Mouse (Mus musculus): ENCODE data around the gene Dtnbp1.

- TF ChIP-seq CTCF (IDR thresholded peaks at IDR 0.05; ENCODE audit: borderline replicate concordance, insufficient read depth, low read length) (no peak), POLR2A (IDR thresholded peaks at IDR 0.05; ENCODE audit: low read depth, low read length) (no peak)
Observed at GRCm38 (mm10) chr13:45008150-45008549, 6.2 kb upstream of the Dtnbp1 start.
